Mouse (Mus musculus) ES-E14 (cell line): ENCODE data around the gene Igf2r. TPM values are rescaled to one million over a fixed set of nuclear protein-coding genes. Genes with fewer than 3 reads are reported as not detected.

Source experiments
- DNase-seq: peaks from one replicate; pipeline ENCODE4 v3.0.0-alpha.2; 2013; ENCODE audit warnings: low read depth, low spot score
- H3K27ac ChIP-seq: 2 replicates; pipeline ENCODE4 v1.5.1; 2012; ENCODE audit warnings: low read depth, mild to moderate bottlenecking, low read length, moderate library complexity, mixed read lengths; ENCODE audit not compliant: poor library complexity, insufficient read depth, severe bottlenecking
- H3K36me3 ChIP-seq: 2 replicates; pipeline ENCODE4 v1.6.1; 2012; ENCODE audit warnings: mild to moderate bottlenecking, low read length, moderate library complexity, mixed read lengths; ENCODE audit not compliant: control insufficient read depth, poor library complexity, insufficient read depth, severe bottlenecking
- H3K4me1 ChIP-seq, 2 experiments: fragments of 150-350 bp in 1 of 2; sonication (generic) in 1 of 2; 2 replicates each; pipeline ENCODE4 v1.6.1; 2012; ENCODE audit warnings: low read length in 2 of 2, mild to moderate bottlenecking in 1 of 2, mixed read lengths in 1 of 2; ENCODE audit not compliant: control insufficient read depth in 2 of 2, insufficient read depth in 2 of 2, poor library complexity in 1 of 2
- H3K4me3 ChIP-seq, 2 experiments: fragments of 150-350 bp in 1 of 2; sonication (generic) in 1 of 2; 2 replicates each; pipeline ENCODE4 v1.5.1; 2012; ENCODE audit warnings: low read length in 2 of 2, low read depth in 1 of 2, mild to moderate bottlenecking in 1 of 2, mixed read lengths in 1 of 2; ENCODE audit not compliant: insufficient read depth in 1 of 2, poor library complexity in 1 of 2, severe bottlenecking in 1 of 2
- H3K9ac ChIP-seq: 2 replicates; pipeline ENCODE4 v1.6.1; 2012; ENCODE audit warnings: low read depth, mild to moderate bottlenecking, low read length, mixed read lengths; ENCODE audit not compliant: poor library complexity, insufficient read depth, severe bottlenecking
- H3K9me3 ChIP-seq: fragments of 150-350 bp; sonication (generic); 2 replicates; pipeline ENCODE4 v1.6.1; 2012; ENCODE audit warnings: low read depth, mild to moderate bottlenecking, low read length; ENCODE audit not compliant: control insufficient read depth, insufficient read depth
- CHD2 ChIP-seq: IDR thresholded peaks from 2 replicates; pipeline ENCODE4 v1.6.1; 2014; ENCODE audit warnings: mild to moderate bottlenecking, low read depth, low read length, inconsistent platforms
- HCFC1 ChIP-seq: IDR thresholded peaks from 2 replicates; pipeline ENCODE4 v1.6.1; 2012; ENCODE audit warnings: low read length, inconsistent platforms, borderline replicate concordance; ENCODE audit not compliant: insufficient read depth
- MAFK ChIP-seq: IDR thresholded peaks from 2 replicates; pipeline ENCODE4 v1.6.1; 2014; ENCODE audit warnings: mild to moderate bottlenecking, low read depth, low read length, inconsistent platforms; ENCODE audit not compliant: insufficient read depth
- ZC3H11A ChIP-seq: IDR thresholded peaks from 2 replicates; pipeline ENCODE4 v1.6.1; 2012; ENCODE audit warnings: low read depth, mild to moderate bottlenecking, inconsistent platforms, low read length, borderline replicate concordance
- ZNF384 ChIP-seq: IDR thresholded peaks from 2 replicates; pipeline ENCODE4 v1.6.1; 2012; ENCODE audit warnings: low read depth, low read length, inconsistent platforms
- in situ Hi-C, 2 experiments: fragments of 600-800 bp; cut with MboI; formaldehyde crosslinking; loops; one replicate each; pipeline ENCODE4 v1.15.1; 2025; ENCODE audit warnings: low sequenced_read_pairs in 2 of 2, inconsistent platforms in 1 of 2; ENCODE audit not compliant: unreplicated experiment in 2 of 2
- total RNA-seq: library from RNA; depleted of rRNA; stranded (reverse); fragments of 300-350 nt; gene quantifications from 2 replicates; pipeline ENCODE4 v1.2.3, GENCODE M21; 2012

The Igf2r gene
- total RNA-seq, 1 experiment = 91.9 TPM

GRCm38 (mm10) chr17:12712993-12713392 lies 56.5 kb downstream of the Igf2r start:
- Histone ChIP-seq H3K4me1 (no peaks in the 10 kb centered on the region), H3K9me3 (no peaks in the 10 kb centered on the region), H3K4me3 (no peak overlapping the region), H3K27ac (no peak overlapping the region), H3K36me3 (peaks cover 32% of the 10 kb centered on the region), H3K9ac (no peak overlapping the region)
- TF ChIP-seq MAFK (no peak), ZC3H11A (no peak), CHD2 (no peak), HCFC1 (no peak), ZNF384 (no peak)
- DNase-seq = no peak
- in situ Hi-C loops = no loop called here

- TF ChIP-seq CHD2 (no peak), ZC3H11A (no peak), ZNF384 (no peak), HCFC1 (no peak), MAFK (no peak)
- no peak for DNase-seq
- H3K4me1 ChIP-seq = no peaks in the 10 kb centered on the region
- in situ Hi-C loops = no loop called here
- no peak overlapping the region for H3K9ac ChIP-seq
- peaks cover 34% of the 10 kb centered on the region for H3K36me3 ChIP-seq
- H3K27ac ChIP-seq = no peak overlapping the region
- no peak overlapping the region for H3K4me3 ChIP-seq
- H3K9me3 ChIP-seq = no peaks in the 10 kb centered on the region
Measured at GRCm38 (mm10) chr17:12712191-12712590, 57.3 kb downstream of the Igf2r start.

- Histone ChIP-seq H3K36me3 (peaks cover 31% of the 10 kb centered on the region), H3K9me3 (no peaks in the 10 kb centered on the region), H3K4me1 (no peaks in the 10 kb centered on the region), H3K4me3 (no peak overlapping the region), H3K27ac (no peak overlapping the region), H3K9ac (no peak overlapping the region)
- in situ Hi-C loops = no loop called here
- TF ChIP-seq CHD2 (no peak), ZNF384 (no peak), HCFC1 (no peak)
- DNase-seq = no peak
Measured at GRCm38 (mm10) chr17:12710976-12711375, 58.5 kb downstream of the Igf2r start.

DNA sequence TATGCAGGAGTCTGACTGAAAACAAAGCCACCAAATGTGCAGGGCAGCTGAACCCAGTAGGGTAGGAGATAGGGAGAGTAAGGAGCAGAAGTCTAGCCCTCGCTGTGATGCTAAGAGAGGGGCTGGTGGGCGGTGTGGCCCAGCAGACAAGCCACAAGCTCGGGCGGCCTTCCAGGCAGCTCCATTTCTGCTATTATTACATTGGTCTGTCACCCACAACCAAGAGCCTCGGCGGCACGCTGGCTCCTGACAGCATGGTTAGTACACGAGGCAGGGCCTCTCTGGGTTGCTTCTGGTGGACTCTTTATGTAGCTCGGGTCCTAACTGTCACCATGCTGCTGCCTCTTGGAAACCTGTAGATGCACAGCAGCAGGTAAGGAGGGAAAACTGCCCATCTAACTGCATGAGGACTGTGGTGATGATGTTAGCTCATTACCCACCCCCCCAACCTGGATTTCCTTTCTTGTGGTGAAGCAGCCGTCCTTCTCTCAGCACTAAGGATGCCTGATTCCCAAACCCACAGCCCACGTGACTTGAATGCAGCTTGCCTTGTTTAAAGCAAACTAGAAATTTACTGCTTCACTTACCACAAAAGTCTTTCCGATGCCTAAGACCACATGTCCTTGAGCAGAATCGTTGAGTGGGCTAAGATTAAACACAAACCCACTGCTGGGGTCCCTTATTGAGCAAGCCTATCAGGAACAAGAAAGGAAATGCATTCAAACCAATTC lies 59.2 kb downstream of the Igf2r start:
- Histone ChIP-seq H3K9me3 (no peaks in the 10 kb centered on the region), H3K27ac (no peak overlapping the region), H3K4me1 (no peaks in the 10 kb centered on the region), H3K4me3 (no peak overlapping the region), H3K9ac (no peak overlapping the region), H3K36me3 (peaks cover 26% of the 10 kb centered on the region)
- in situ Hi-C loops = no loop called here
- no peak for DNase-seq
- TF ChIP-seq CHD2 (no peak), MAFK (no peak), ZNF384 (no peak), ZC3H11A (no peak), HCFC1 (no peak)

- in situ Hi-C loops = no loop called here
- no peak for DNase-seq
- Histone ChIP-seq H3K27ac (no peak overlapping the region), H3K36me3 (peaks cover 22% of the 10 kb centered on the region; the same call in 1 of the 2 replicates), H3K4me3 (no peak overlapping the region), H3K9me3 (no peaks in the 10 kb centered on the region), H3K9ac (no peak overlapping the region), H3K4me1 (no peaks in the 10 kb centered on the region)
- TF ChIP-seq HCFC1 (no peak), ZNF384 (no peak), MAFK (no peak), ZC3H11A (no peak), CHD2 (no peak)
Measured at GRCm38 (mm10) chr17:12708398-12708797, 61.1 kb downstream of the Igf2r start.
